Mouse (Mus musculus) liver, postnatal 0 days (tissue): Measurements from ENCODE around the gene Thsd4. TPM values are rescaled to one million over a fixed set of nuclear protein-coding genes. Genes with fewer than 3 reads are reported as not detected.

Source experiments
- ATAC-seq: fragments of 200-750 bp; cut with Nextera tagmentation; 2 replicates; pipeline ENCODE4 v1.8.0; 2017; ENCODE audit warnings: mild to moderate bottlenecking, moderate library complexity
- DNase-seq: peaks from one replicate; pipeline ENCODE4 v3.0.0-alpha.2; 2016
- H3K27ac ChIP-seq: fragments of 300-500 bp; sonication (generic); 2 replicates; pipeline ENCODE4 v1.5.1; 2014; ENCODE audit warnings: antibody characterized with exemption, moderate library complexity, mild to moderate bottlenecking, low read depth
- H3K27me3 ChIP-seq: fragments of 300-500 bp; sonication (generic); 2 replicates; pipeline ENCODE4 v1.6.1; 2014; ENCODE audit warnings: low read length, control low read depth, mixed read lengths; ENCODE audit not compliant: insufficient read depth
- H3K36me3 ChIP-seq: fragments of 300-500 bp; sonication (generic); replicated peaks from 2 replicates; pipeline ENCODE4 v1.6.1; 2014; ENCODE audit warnings: mild to moderate bottlenecking, control low read depth, low read length, moderate library complexity, mixed read lengths; ENCODE audit not compliant: insufficient read depth
- H3K4me1 ChIP-seq: fragments of 300-500 bp; sonication (generic); 2 replicates; pipeline ENCODE4 v1.6.1; 2014; ENCODE audit warnings: antibody characterized with exemption, mild to moderate bottlenecking, control low read depth; ENCODE audit not compliant: insufficient read depth
- H3K4me2 ChIP-seq: fragments of 300-500 bp; sonication (generic); 2 replicates; pipeline ENCODE4 v1.6.1; 2014; ENCODE audit warnings: low read depth, mild to moderate bottlenecking, low read length, moderate library complexity, mixed read lengths
- H3K4me3 ChIP-seq: fragments of 300-500 bp; sonication (generic); 2 replicates; pipeline ENCODE4 v1.5.1; 2014; ENCODE audit warnings: low read depth, low read length
- H3K9ac ChIP-seq: fragments of 300-500 bp; sonication (generic); replicated peaks from 2 replicates; pipeline ENCODE4 v1.6.1; 2014; ENCODE audit warnings: mild to moderate bottlenecking, moderate library complexity
- H3K9me3 ChIP-seq: fragments of 300-500 bp; sonication (generic); 2 replicates; pipeline ENCODE4 v1.6.1; 2016; ENCODE audit warnings: mild to moderate bottlenecking, control low read depth, low read length, mixed read lengths
- CTCF ChIP-seq: sonication (generic); IDR thresholded peaks from 2 replicates; pipeline ENCODE4 v1.5.1; 2016; ENCODE audit warnings: antibody characterized with exemption, low read depth
- EP300 ChIP-seq: IDR thresholded peaks from 2 replicates; pipeline ENCODE4 v1.6.1; 2016; ENCODE audit warnings: antibody characterized with exemption, low read depth, mild to moderate bottlenecking
- WGBS: fragments of 180-500 bp; shearing (Covaris S2); extraction: QIAGEN DNeasy Blood & Tissue Kit; methylation state at CpG from one replicate; pipeline ENCODE4 v1.1.7; 2014; ENCODE audit not compliant: insufficient replicate concordance; 5-methylcytosine and 5-hydroxymethylcytosine counted together
- polyA plus RNA-seq: library from polyadenylated mRNA; unstranded; fragments of >200 nt; fragmentation: Nextera tagmentation; extraction: Ambion mirVana; gene quantifications from 2 replicates; pipeline ENCODE4 v1.2.1, GENCODE M21; 2015

Gene Thsd4
- polyA plus RNA-seq, 1 experiment from 2014 or later = 0.70 TPM

DNA sequence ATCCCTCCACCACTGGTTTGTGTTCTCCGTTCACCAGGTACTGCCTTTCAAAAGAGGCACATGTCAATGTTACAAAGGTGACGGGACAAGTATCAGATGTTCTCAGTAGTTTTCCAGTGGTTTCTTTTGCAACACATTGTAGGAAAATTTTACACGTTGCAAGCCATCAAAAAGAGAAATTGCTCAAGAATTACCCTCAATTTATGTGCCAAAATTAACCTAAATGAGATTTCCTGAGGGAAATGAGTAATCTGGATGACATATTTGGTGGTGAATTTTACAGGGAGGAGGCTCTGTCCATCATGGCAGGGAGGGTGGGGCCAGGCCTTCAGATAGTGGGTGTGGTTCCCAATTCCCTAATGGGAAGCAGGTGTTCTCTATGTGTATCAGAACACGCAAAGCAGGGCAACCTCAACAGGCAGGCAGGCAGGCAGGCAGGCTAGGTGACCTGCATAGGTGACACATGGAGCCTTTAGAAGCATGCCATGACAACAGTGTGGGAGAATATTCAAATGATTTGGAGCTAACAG, 458.6 kb downstream of the Thsd4 start:
- WGBS = 66% methylated on average over 4 of the region's 4 CpGs
- DNase-seq = no peak
- no peaks in the 10 kb centered on the region for H3K27me3 ChIP-seq

DNA sequence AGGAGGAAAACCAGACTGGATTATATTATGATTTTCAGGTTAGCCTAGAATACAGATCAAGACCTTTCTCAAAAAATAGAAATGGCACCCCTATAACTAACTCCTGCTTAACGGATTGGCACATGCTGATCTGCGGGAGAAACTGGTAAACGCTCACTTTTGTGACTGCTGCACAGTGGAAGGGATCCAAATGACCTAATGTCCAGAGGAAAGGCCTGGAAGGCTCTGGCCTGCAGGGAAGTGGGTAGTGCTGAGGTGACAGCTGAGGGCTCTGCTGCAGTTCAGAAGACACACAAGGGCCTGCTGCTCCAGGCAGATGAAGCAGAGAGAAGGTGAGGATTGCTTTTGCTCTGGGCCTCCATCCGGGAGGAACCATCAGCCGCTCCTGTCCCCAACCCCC, 465.7 kb downstream of the Thsd4 start:
- no peaks in the 10 kb centered on the region for H3K4me1 ChIP-seq
- H3K9me3 ChIP-seq = no peaks in the 10 kb centered on the region
- DNase-seq (no peak), ATAC-seq (no peak)
- no peak overlapping the region for H3K27ac ChIP-seq
- H3K4me3 ChIP-seq = no peak overlapping the region
- no peaks in the 10 kb centered on the region for H3K36me3 ChIP-seq
- no peak for TF ChIP-seq EP300
- TF ChIP-seq CTCF = no peak
- H3K27me3 ChIP-seq = no peaks in the 10 kb centered on the region
- H3K4me2 ChIP-seq = no peak overlapping the region
- H3K9ac ChIP-seq = no peak overlapping the region
- WGBS = 69% methylated on average over 5 of the region's 5 CpGs

More for the DNA sequence above, 458.6 kb downstream of the Thsd4 start:
- Histone ChIP-seq H3K4me1 (no peaks in the 10 kb centered on the region), H3K9ac (no peak overlapping the region), H3K4me2 (no peak overlapping the region), H3K4me3 (no peak overlapping the region), H3K27ac (no peak overlapping the region), H3K36me3 (no peaks in the 10 kb centered on the region), H3K9me3 (no peaks in the 10 kb centered on the region)
- TF ChIP-seq EP300 = no peak
- ATAC-seq = no peak

GRCm38 (mm10) chr9:60054951-60055350, 466.9 kb downstream of the Thsd4 start:
- no peak overlapping the region for H3K4me2 ChIP-seq
- H3K4me1 ChIP-seq = no peaks in the 10 kb centered on the region

GRCm38 (mm10) chr9:60053117-60053516, 468.7 kb downstream of the Thsd4 start:
- DNase-seq = no peak

More at GRCm38 (mm10) chr9:60054951-60055350, 466.9 kb downstream of the Thsd4 start:
- TF ChIP-seq CTCF (no peak), EP300 (no peak)
- no peak overlapping the region for H3K9ac ChIP-seq
- no peak overlapping the region for H3K27ac ChIP-seq
- no peaks in the 10 kb centered on the region for H3K27me3 ChIP-seq
- H3K4me3 ChIP-seq = no peak overlapping the region
- no peaks in the 10 kb centered on the region for H3K36me3 ChIP-seq
- H3K9me3 ChIP-seq = no peaks in the 10 kb centered on the region
- WGBS = 55% methylated on average over 5 of the region's 5 CpGs
- DNase-seq (no peak), ATAC-seq (no peak)

GRCm38 (mm10) chr9:60052415-60052814, 469.4 kb downstream of the Thsd4 start:
- no peaks in the 10 kb centered on the region for H3K27me3 ChIP-seq
- ATAC-seq (no peak), DNase-seq (no peak)
- no peak overlapping the region for H3K4me2 ChIP-seq
- H3K27ac ChIP-seq = no peak overlapping the region
- no peak overlapping the region for H3K4me3 ChIP-seq
- no peaks in the 10 kb centered on the region for H3K4me1 ChIP-seq
- TF ChIP-seq CTCF (peak; percentile 37), EP300 (no peak)
- H3K36me3 ChIP-seq = no peaks in the 10 kb centered on the region
- 67% methylated on average over 4 of the region's 4 CpGs for WGBS
- no peaks in the 10 kb centered on the region for H3K9me3 ChIP-seq
- no peak overlapping the region for H3K9ac ChIP-seq

More at GRCm38 (mm10) chr9:60053117-60053516, 468.7 kb downstream of the Thsd4 start:
- 79% methylated on average over 5 of the region's 5 CpGs for WGBS
- H3K27me3 ChIP-seq = no peaks in the 10 kb centered on the region
- ATAC-seq = no peak
- H3K4me2 ChIP-seq = no peak overlapping the region
- no peaks in the 10 kb centered on the region for H3K4me1 ChIP-seq
- H3K36me3 ChIP-seq = no peaks in the 10 kb centered on the region
- no peak for TF ChIP-seq CTCF
- TF ChIP-seq EP300 = no peak
- no peaks in the 10 kb centered on the region for H3K9me3 ChIP-seq
- H3K4me3 ChIP-seq = no peak overlapping the region
- H3K9ac ChIP-seq = no peak overlapping the region
- H3K27ac ChIP-seq = no peak overlapping the region

GRCm38 (mm10) chr9:60043175-60043574, 478.7 kb downstream of the Thsd4 start:
- Histone ChIP-seq H3K27ac (no peak overlapping the region), H3K9ac (no peak overlapping the region), H3K4me3 (no peak overlapping the region), H3K9me3 (peaks cover 4% of the 10 kb centered on the region; the same call in 1 of the 2 replicates), H3K27me3 (no peaks in the 10 kb centered on the region), H3K36me3 (no peaks in the 10 kb centered on the region), H3K4me1 (no peaks in the 10 kb centered on the region), H3K4me2 (no peak overlapping the region)
- TF ChIP-seq EP300 = no peak
- no peak for TF ChIP-seq CTCF
- no peak for ATAC-seq
- DNase-seq = no peak
- 62% methylated on average over 1 of the region's 1 CpGs for WGBS

DNA sequence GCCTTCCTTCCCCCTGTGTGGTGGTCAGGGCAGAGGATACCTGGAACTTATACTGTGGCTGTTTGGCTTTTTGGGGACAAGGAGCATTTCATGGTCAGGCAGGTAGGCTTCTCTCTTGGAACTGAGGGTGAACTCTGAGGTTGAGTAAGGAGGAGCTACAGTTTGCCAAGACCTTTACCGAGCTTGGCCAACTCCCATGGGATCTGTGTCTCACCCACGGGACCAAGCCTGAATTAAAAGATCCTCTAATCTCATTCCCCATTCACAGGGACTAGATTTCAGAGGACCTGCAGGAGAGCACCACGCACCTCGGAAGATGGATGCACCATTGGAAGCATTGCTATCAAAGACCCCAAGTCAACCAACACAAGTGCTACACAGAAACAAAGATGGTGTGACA, 487.0 kb downstream of the Thsd4 start:
- H3K9ac ChIP-seq = no peak overlapping the region
- ATAC-seq = no peak
- DNase-seq = no peak
- no peak overlapping the region for H3K4me3 ChIP-seq
- H3K4me1 ChIP-seq = no peaks in the 10 kb centered on the region
- no peak overlapping the region for H3K27ac ChIP-seq
- H3K9me3 ChIP-seq = no peaks in the 10 kb centered on the region
- H3K27me3 ChIP-seq = no peaks in the 10 kb centered on the region
- no peaks in the 10 kb centered on the region for H3K36me3 ChIP-seq
- no peak overlapping the region for H3K4me2 ChIP-seq
- no peak for TF ChIP-seq CTCF
- 76% methylated on average over 4 of the region's 4 CpGs for WGBS
